Mouse (Mus musculus): ENCODE results near the gene Rsph6a. TPM values are rescaled to one million over a fixed set of nuclear protein-coding genes. Genes with fewer than 3 reads are reported as not detected.

Gene Rsph6a
- polyA plus RNA-seq (2012; ENCODE audit: insufficient read depth, insufficient read length, low replicate concordance, missing spikeins), result not detected in 2 replicates

- Histone ChIP-seq H3K27ac (ENCODE audit: insufficient read depth, low read depth, low read length) (peak within 1 kb of the TSS; percentile 94), H3K4me1 (ENCODE audit: control insufficient read depth, insufficient read depth, low read length) (peaks cover 57% of the 10 kb centered on the region), H3K4me3 (ENCODE audit: insufficient read depth, low read depth, low read length) (no peak within 1 kb of the TSS)
- whole genome bisulfite sequencing, result 20% methylated on average over 32 of the region's 33 CpGs
- no peak for TF ChIP-seq POLR2A (IDR thresholded peaks at IDR 0.05; ENCODE audit: insufficient read depth, low read depth, low read length)
- TF ChIP-seq CTCF (IDR thresholded peaks at IDR 0.05; ENCODE audit: insufficient read depth, low read depth, low read length), result peak; percentile 69
Measured at GRCm38 (mm10) chr7:19054047-19054776, at the start of gene Rsph6a. Rsph6a (plus strand) TSS chr7:19054690.

GRCm38 (mm10) chr7:19005417-19006121 is 48.9 kb upstream of the Rsph6a start:
- TF ChIP-seq CTCF (IDR thresholded peaks at IDR 0.05; ENCODE audit: insufficient read depth, low read depth, low read length) (no peak), POLR2A (IDR thresholded peaks at IDR 0.05; ENCODE audit: insufficient read depth, low read depth, low read length) (no peak)
- WGBS, result 77% methylated on average over 34 of the region's 34 CpGs
- H3K4me1 ChIP-seq (ENCODE audit: control insufficient read depth, insufficient read depth, low read length), result peaks cover 38% of the 10 kb centered on the region
- no peak overlapping the region for H3K27ac ChIP-seq (ENCODE audit: insufficient read depth, low read depth, low read length)
- 0 out of 2 replicates have a peak overlapping the region, but pooled peaks have one; percentile 85 for H3K4me3 ChIP-seq (ENCODE audit: insufficient read depth, low read depth, low read length)

GRCm38 (mm10) chr7:19006476-19006875 is 48.0 kb upstream of the Rsph6a start:
- 5% methylated on average over 12 of the region's 12 CpGs for WGBS

GRCm38 (mm10) chr7:19007026-19007977 is 47.2 kb upstream of the Rsph6a start:
- H3K27ac ChIP-seq (ENCODE audit: insufficient read depth, low read depth, low read length), result no peak overlapping the region
- TF ChIP-seq CTCF (IDR thresholded peaks at IDR 0.05; ENCODE audit: insufficient read depth, low read depth, low read length) (no peak), POLR2A (IDR thresholded peaks at IDR 0.05; ENCODE audit: insufficient read depth, low read depth, low read length) (no peak)
- H3K4me1 ChIP-seq (ENCODE audit: control insufficient read depth, insufficient read depth, low read length), result peaks cover 41% of the 10 kb centered on the region
- WGBS, result 84% methylated on average over 13 of the region's 13 CpGs
- no peak overlapping the region for H3K4me3 ChIP-seq (ENCODE audit: insufficient read depth, low read depth, low read length)

More at GRCm38 (mm10) chr7:19006476-19006875, 48.0 kb upstream of the Rsph6a start:
- TF ChIP-seq POLR2A (IDR thresholded peaks at IDR 0.05; ENCODE audit: insufficient read depth, low read depth, low read length) (no peak), CTCF (IDR thresholded peaks at IDR 0.05; ENCODE audit: insufficient read depth, low read depth, low read length) (peak; percentile 90)
- Histone ChIP-seq H3K4me3 (ENCODE audit: insufficient read depth, low read depth, low read length) (no peak overlapping the region), H3K27ac (ENCODE audit: insufficient read depth, low read depth, low read length) (no peak overlapping the region), H3K4me1 (ENCODE audit: control insufficient read depth, insufficient read depth, low read length) (peaks cover 36% of the 10 kb centered on the region)

GRCm38 (mm10) chr7:19010581-19010980 is 43.9 kb upstream of the Rsph6a start:
- WGBS, result 77% methylated on average over 7 of the region's 7 CpGs
- H3K27ac ChIP-seq (ENCODE audit: insufficient read depth, low read depth, low read length), result no peak overlapping the region
- peaks cover 24% of the 10 kb centered on the region for H3K4me1 ChIP-seq (ENCODE audit: control insufficient read depth, insufficient read depth, low read length)
- no peak overlapping the region for H3K4me3 ChIP-seq (ENCODE audit: insufficient read depth, low read depth, low read length)
- no peak for TF ChIP-seq CTCF (IDR thresholded peaks at IDR 0.05; ENCODE audit: insufficient read depth, low read depth, low read length)
- no peak for TF ChIP-seq POLR2A (IDR thresholded peaks at IDR 0.05; ENCODE audit: insufficient read depth, low read depth, low read length)

- WGBS, result 9% methylated on average over 31 of the region's 31 CpGs
- H3K4me1 ChIP-seq (ENCODE audit: control insufficient read depth, insufficient read depth, low read length), result peaks cover 14% of the 10 kb centered on the region
- TF ChIP-seq POLR2A (IDR thresholded peaks at IDR 0.05; ENCODE audit: insufficient read depth, low read depth, low read length), result no peak
- TF ChIP-seq CTCF (IDR thresholded peaks at IDR 0.05; ENCODE audit: insufficient read depth, low read depth, low read length), result no peak
- H3K4me3 ChIP-seq (ENCODE audit: insufficient read depth, low read depth, low read length), result peak overlapping the region; percentile 11; the same call in 1 of the 2 replicates
- H3K27ac ChIP-seq (ENCODE audit: insufficient read depth, low read depth, low read length), result no peak overlapping the region
Measured at GRCm38 (mm10) chr7:19012025-19012621, 42.4 kb upstream of the Rsph6a start.

- TF ChIP-seq CTCF (IDR thresholded peaks at IDR 0.05; ENCODE audit: insufficient read depth, low read depth, low read length) (no peak), POLR2A (IDR thresholded peaks at IDR 0.05; ENCODE audit: insufficient read depth, low read depth, low read length) (no peak)
- peaks cover 8% of the 10 kb centered on the region for H3K4me1 ChIP-seq (ENCODE audit: control insufficient read depth, insufficient read depth, low read length)
- no peak overlapping the region for H3K4me3 ChIP-seq (ENCODE audit: insufficient read depth, low read depth, low read length)
- 82% methylated on average over 2 of the region's 2 CpGs for WGBS
- no peak overlapping the region for H3K27ac ChIP-seq (ENCODE audit: insufficient read depth, low read depth, low read length)
Measured at GRCm38 (mm10) chr7:19012882-19013281, 41.6 kb upstream of the Rsph6a start.

GRCm38 (mm10) chr7:19014452-19014851 is 40.0 kb upstream of the Rsph6a start:
- peaks cover 8% of the 10 kb centered on the region for H3K4me1 ChIP-seq (ENCODE audit: control insufficient read depth, insufficient read depth, low read length)
- WGBS, result 73% methylated on average over 15 of the region's 15 CpGs
- no peak overlapping the region for H3K4me3 ChIP-seq (ENCODE audit: insufficient read depth, low read depth, low read length)
- TF ChIP-seq CTCF (IDR thresholded peaks at IDR 0.05; ENCODE audit: insufficient read depth, low read depth, low read length) (no peak), POLR2A (IDR thresholded peaks at IDR 0.05; ENCODE audit: insufficient read depth, low read depth, low read length) (no peak)
- no peak overlapping the region for H3K27ac ChIP-seq (ENCODE audit: insufficient read depth, low read depth, low read length)
